Mouse (Mus musculus) thymus, postnatal 25 days (tissue): Measurements from ENCODE around the gene Tpi1.
A peak's percentile ranks its signal among the peaks of the same experiment; 100 is the strongest.
"Not testable (repeated sequence)": the region's sequence is repeated elsewhere in the genome, so short reads cannot be mapped to it uniquely, and the experiment has no call there.

Experiments used
- DNase-seq: peaks from one replicate; pipeline ENCODE4 v3.0.0; 2022

The Tpi1 gene

GRCm38 (mm10) chr6:124808358-124809012, 5.6 kb downstream of the Tpi1 start, which contains the start of gene Spsb2:
Spsb2 (plus strand) TSS chr6:124808661.
- DNase-seq = peak; percentile 29

GRCm38 (mm10) chr6:124807986-124808357, 6.1 kb downstream of the Tpi1 start:
- DNase-seq = no peak

GRCm38 (mm10) chr6:124807366-124807765, 6.7 kb downstream of the Tpi1 start:
- DNase-seq = no peak

GRCm38 (mm10) chr6:124806446-124807140, 7.5 kb downstream of the Tpi1 start:
- DNase-seq = no peak

- peak; percentile 68 for DNase-seq
Measured at GRCm38 (mm10) chr6:124805341-124806321, 8.5 kb downstream of the Tpi1 start.

- no peak for DNase-seq
Measured at GRCm38 (mm10) chr6:124804341-124804740, 9.8 kb downstream of the Tpi1 start.

- DNase-seq = not testable (repeated sequence)
Measured at GRCm38 (mm10) chr6:124803691-124804090, 10.4 kb downstream of the Tpi1 start.

GRCm38 (mm10) chr6:124803061-124803460, 11.0 kb downstream of the Tpi1 start:
- no peak for DNase-seq

- DNase-seq = not testable (repeated sequence)
Measured at GRCm38 (mm10) chr6:124802400-124802799, 11.7 kb downstream of the Tpi1 start.

- DNase-seq = no peak
Measured at GRCm38 (mm10) chr6:124796200-124796599, 17.9 kb downstream of the Tpi1 start.

GRCm38 (mm10) chr6:124795781-124796180, 18.3 kb downstream of the Tpi1 start:
- DNase-seq = no peak

GRCm38 (mm10) chr6:124791911-124792310, 22.2 kb downstream of the Tpi1 start:
- DNase-seq = no peak

GRCm38 (mm10) chr6:124790121-124790520, 24.0 kb downstream of the Tpi1 start:
- no peak for DNase-seq

GRCm38 (mm10) chr6:124789519-124789918, 24.6 kb downstream of the Tpi1 start:
- no peak for DNase-seq

GRCm38 (mm10) chr6:124787722-124788121, 26.4 kb downstream of the Tpi1 start:
- no peak for DNase-seq

GRCm38 (mm10) chr6:124786756-124787420, 27.2 kb downstream of the Tpi1 start:
- no peak for DNase-seq

- peak; percentile 68 for DNase-seq
Measured at GRCm38 (mm10) chr6:124782436-124782835, 31.7 kb downstream of the Tpi1 start.

- no peak for DNase-seq
Measured at GRCm38 (mm10) chr6:124780917-124781316, 33.2 kb downstream of the Tpi1 start.

GRCm38 (mm10) chr6:124779984-124780416, 34.1 kb downstream of the Tpi1 start:
- no peak for DNase-seq

- peak; percentile 79 for DNase-seq
Measured at GRCm38 (mm10) chr6:124779222-124779983, 34.7 kb downstream of the Tpi1 start, which contains the start of gene Lrrc23. Lrrc23 (minus strand) TSS chr6:124779727.

GRCm38 (mm10) chr6:124770511-124770910, 43.6 kb downstream of the Tpi1 start:
- no peak for DNase-seq

GRCm38 (mm10) chr6:124770013-124770412, 44.1 kb downstream of the Tpi1 start:
- no peak for DNase-seq
